12 mouse cellular contexts compared by ENCODE assay signal in the genomic region with DNA sequence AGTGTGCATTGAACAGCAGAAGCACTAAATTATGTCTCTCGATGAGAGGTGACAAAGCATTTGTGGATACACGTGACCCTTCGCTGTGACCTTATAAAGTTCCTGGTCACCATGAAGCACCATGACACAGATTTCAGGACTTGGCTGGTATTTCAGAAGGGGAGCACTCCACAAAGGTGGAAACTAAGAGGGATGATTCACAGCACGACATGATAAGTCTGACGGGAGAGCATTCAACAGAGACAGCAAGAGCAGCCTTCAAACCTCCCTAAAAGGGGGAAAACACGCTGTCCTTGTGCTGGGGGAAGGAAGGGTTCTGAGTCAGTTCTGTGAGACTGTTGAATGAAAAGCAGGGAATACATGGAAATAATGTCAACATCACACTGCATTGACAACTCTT.
"Had no signal": no experiment of that assay in that cellular context is flagged by ENCODE, and none has a peak within 500 bp of the region (broad histone marks: within the 10 kb centered on the region; RNA-seq: fewer than 3 reads in every experiment).

No protein-coding gene starts in this region.

- DNase-seq: gastrocnemius, adult 2 months; gastrocnemius, postnatal 10 days; gastrocnemius, postnatal 25 days; heart, adult 18-20 months; heart, postnatal 10 days; heart, postnatal 4 days; kidney, adult 11 months; kidney, adult 2 months; kidney, postnatal 14 days; layer of hippocampus, adult 9-11 months; layer of hippocampus, postnatal 36 days; left cerebral cortex, postnatal 4 days had no signal
